Mouse (Mus musculus) bone marrow macrophage, adult 2 months (primary cell): ENCODE results near the gene Kif13a.

ENCODE experiments used
- CTCF ChIP-seq: IDR thresholded peaks from 2 replicates; pipeline ENCODE4 v1.5.1; 2012; ENCODE audit warnings: low read depth, mild to moderate bottlenecking, low read length, moderate library complexity
- POLR2A ChIP-seq: IDR thresholded peaks from 2 replicates; pipeline ENCODE4 v1.6.1; 2012; ENCODE audit warnings: mild to moderate bottlenecking, low read depth, low read length, borderline replicate concordance

DNA sequence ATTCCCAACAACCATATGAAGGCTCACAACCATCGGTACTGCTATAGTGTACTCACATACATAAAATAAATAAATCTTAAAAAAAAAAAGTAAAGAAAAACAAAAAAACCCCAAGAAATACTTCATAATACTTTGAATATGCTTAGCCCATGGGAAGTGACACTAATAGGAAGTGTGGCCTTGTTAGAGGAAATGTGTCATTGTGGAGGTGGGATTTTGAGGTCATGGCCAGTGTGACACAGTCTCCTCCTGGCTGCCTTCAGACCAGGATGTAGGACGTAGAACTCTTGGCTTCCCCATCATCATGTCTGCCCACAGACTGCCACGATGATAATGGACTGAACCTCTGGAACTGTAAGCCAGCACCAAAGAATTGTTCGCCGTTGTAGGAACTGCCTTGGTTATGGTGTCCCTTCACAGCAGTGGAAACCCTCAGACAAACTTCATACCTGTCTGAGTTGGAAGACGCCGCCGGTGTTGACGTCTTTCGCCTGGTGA, 143.6 kb downstream of the Kif13a start:
- no peak for TF ChIP-seq CTCF
- no peak for TF ChIP-seq POLR2A
